Comparison of ENCODE assay signal across 20 mouse cellular contexts in the genomic region with DNA sequence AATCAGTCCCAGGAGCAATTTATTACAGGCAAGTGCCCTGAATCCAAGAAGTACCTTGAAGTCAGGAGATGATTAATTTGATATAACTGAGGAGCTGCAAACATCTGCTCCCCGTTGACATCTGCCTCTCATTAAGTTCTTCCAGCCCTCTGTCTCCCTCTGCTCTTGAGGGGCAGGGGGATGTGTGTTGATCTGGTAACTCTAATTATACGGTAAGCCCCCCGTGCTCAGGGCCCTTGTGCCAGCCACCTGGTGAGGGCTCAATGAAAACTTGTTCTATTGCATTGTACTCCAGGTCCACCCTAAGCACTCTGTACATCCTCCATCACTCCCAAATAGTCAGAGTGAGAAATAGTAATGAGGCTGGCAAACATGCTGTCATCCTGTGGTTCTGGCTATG.
DNase-seq lines count a peak whose midpoint lies in the region; ATAC-seq lines count a peak whose summit lies in the region.
"Had no signal": no experiment of that assay in that cellular context is flagged by ENCODE, and none has a peak within 500 bp of the region (broad histone marks: within the 10 kb centered on the region; RNA-seq: fewer than 3 reads in every experiment).

No protein-coding gene starts in this region.

- peak; percentile 36; the same call in 1 of the 2 replicates for ATAC-seq in forebrain, embryonic 13.5 days
- no peak for ATAC-seq in forebrain, embryonic 16.5 days
- ATAC-seq in midbrain, embryonic 14.5 days (ENCODE audit: low FRiP score, low TSS enrichment) = no peak
- no peak for ATAC-seq in limb, embryonic 11.5 days (ENCODE audit: insufficient number of reproducible peaks, low FRiP score, low TSS enrichment, low read depth)
- ATAC-seq: CD4-positive, CD25-positive, alpha-beta regulatory T cell, adult 4 months; liver, postnatal 0 days; lung, postnatal 0 days had no signal

- no peaks in the 10 kb centered on the region for H3K36me3 ChIP-seq in forebrain, embryonic 13.5 days (ENCODE audit: poor library complexity, severe bottlenecking)
- H3K36me3 ChIP-seq in forebrain, embryonic 16.5 days (ENCODE audit: control insufficient read depth, insufficient read depth) = no peaks in the 10 kb centered on the region
- H3K36me3 ChIP-seq in midbrain, embryonic 14.5 days (ENCODE audit: control insufficient read depth, insufficient read depth, low read length) = no peaks in the 10 kb centered on the region
- H3K36me3 ChIP-seq in midbrain, embryonic 10.5 days = no peaks in the 10 kb centered on the region
- no peaks in the 10 kb centered on the region for H3K36me3 ChIP-seq in limb, embryonic 11.5 days (ENCODE audit: control insufficient read depth, insufficient read depth, low read length)
- H3K36me3 ChIP-seq: embryonic facial prominence, embryonic 12.5 days; heart, embryonic 15.5 days; limb, embryonic 12.5 days had no signal

- peaks cover 10% of the 10 kb centered on the region for H3K4me1 ChIP-seq in forebrain, embryonic 13.5 days
- H3K4me1 ChIP-seq in forebrain, embryonic 16.5 days (replicated peaks; ENCODE audit: control insufficient read depth, insufficient read depth, low read length) = peaks cover 5% of the 10 kb centered on the region; the same call in 1 of the 2 replicates
- no peaks in the 10 kb centered on the region for H3K4me1 ChIP-seq in midbrain, embryonic 14.5 days (ENCODE audit: control insufficient read depth, insufficient read depth, low read length)
- no peaks in the 10 kb centered on the region for H3K4me1 ChIP-seq in midbrain, embryonic 10.5 days
- no peaks in the 10 kb centered on the region for H3K4me1 ChIP-seq in limb, embryonic 11.5 days (ENCODE audit: control insufficient read depth, insufficient read depth, low read length)
- H3K4me1 ChIP-seq: heart, embryonic 15.5 days had no signal

- H3K9ac ChIP-seq in forebrain, embryonic 13.5 days = no peak overlapping the region
- H3K9ac ChIP-seq in forebrain, embryonic 16.5 days (replicated peaks; ENCODE audit: low read depth, low read length) = no peak overlapping the region
- no peak overlapping the region for H3K9ac ChIP-seq in midbrain, embryonic 14.5 days (replicated peaks; ENCODE audit: low read length)
- H3K9ac ChIP-seq in limb, embryonic 11.5 days (ENCODE audit: low read length) = no peak overlapping the region
- H3K9ac ChIP-seq: embryonic facial prominence, embryonic 12.5 days; heart, embryonic 15.5 days; limb, embryonic 12.5 days; liver, postnatal 0 days had no signal

- no peaks in the 10 kb centered on the region for H3K27me3 ChIP-seq in forebrain, embryonic 13.5 days
- no peaks in the 10 kb centered on the region for H3K27me3 ChIP-seq in forebrain, embryonic 16.5 days (replicated peaks; ENCODE audit: control insufficient read depth, insufficient read depth, low read length)
- no peaks in the 10 kb centered on the region for H3K27me3 ChIP-seq in midbrain, embryonic 14.5 days (ENCODE audit: control insufficient read depth, insufficient read depth, low read length)
- H3K27me3 ChIP-seq in midbrain, embryonic 10.5 days (ENCODE audit: low read depth, poor library complexity, severe bottlenecking) = no peaks in the 10 kb centered on the region
- no peaks in the 10 kb centered on the region for H3K27me3 ChIP-seq in limb, embryonic 11.5 days (ENCODE audit: control insufficient read depth, insufficient read depth, low read length)
- H3K27me3 ChIP-seq: embryonic facial prominence, embryonic 12.5 days; heart, embryonic 15.5 days; limb, embryonic 12.5 days had no signal

- no peaks in the 10 kb centered on the region for H3K9me3 ChIP-seq in forebrain, embryonic 13.5 days (replicated peaks)
- no peaks in the 10 kb centered on the region for H3K9me3 ChIP-seq in forebrain, embryonic 16.5 days (ENCODE audit: control insufficient read depth, low read length)
- no peaks in the 10 kb centered on the region for H3K9me3 ChIP-seq in midbrain, embryonic 14.5 days (ENCODE audit: control insufficient read depth, low read length)
- no peaks in the 10 kb centered on the region for H3K9me3 ChIP-seq in midbrain, embryonic 10.5 days (replicated peaks)
- H3K9me3 ChIP-seq in limb, embryonic 11.5 days (ENCODE audit: control insufficient read depth, low read length) = no peaks in the 10 kb centered on the region
- H3K9me3 ChIP-seq: embryonic facial prominence, embryonic 12.5 days; heart, embryonic 15.5 days; limb, embryonic 12.5 days had no signal

- no peak overlapping the region for H3K4me3 ChIP-seq in forebrain, embryonic 13.5 days
- no peak overlapping the region for H3K4me3 ChIP-seq in forebrain, embryonic 16.5 days (replicated peaks; ENCODE audit: low read length)
- no peak overlapping the region for H3K4me3 ChIP-seq in midbrain, embryonic 14.5 days (replicated peaks; ENCODE audit: low read depth, low read length)
- H3K4me3 ChIP-seq in midbrain, embryonic 10.5 days = no peak overlapping the region
- no peak overlapping the region for H3K4me3 ChIP-seq in limb, embryonic 11.5 days (ENCODE audit: low read depth, low read length)
- H3K4me3 ChIP-seq: embryonic facial prominence, embryonic 12.5 days; heart, embryonic 15.5 days; limb, embryonic 12.5 days had no signal

- WGBS in forebrain, embryonic 13.5 days = 26% methylated on average over 3 of the region's 3 CpGs
- 29% methylated on average over 3 of the region's 3 CpGs for WGBS in forebrain, embryonic 16.5 days
- 34% methylated on average over 3 of the region's 3 CpGs for WGBS in midbrain, embryonic 14.5 days
- 64% methylated on average over 3 of the region's 3 CpGs for WGBS in midbrain, embryonic 10.5 days
- 16% methylated on average over 3 of the region's 3 CpGs for WGBS in limb, embryonic 11.5 days

- H3K27ac ChIP-seq in forebrain, embryonic 13.5 days = no peak overlapping the region
- no peak overlapping the region for H3K27ac ChIP-seq in forebrain, embryonic 16.5 days (ENCODE audit: low read length)
- H3K27ac ChIP-seq in midbrain, embryonic 14.5 days (replicated peaks; ENCODE audit: low read depth, low read length) = no peak overlapping the region
- H3K27ac ChIP-seq in midbrain, embryonic 10.5 days (replicated peaks) = no peak overlapping the region
- no peak overlapping the region for H3K27ac ChIP-seq in limb, embryonic 11.5 days (replicated peaks; ENCODE audit: low read depth, low read length)
- H3K27ac ChIP-seq: embryonic facial prominence, embryonic 12.5 days; heart, embryonic 15.5 days; limb, embryonic 12.5 days had no signal

- peak; percentile 15 for DNase-seq in midbrain, embryonic 14.5 days
- no peak for DNase-seq in midbrain, embryonic 10.5 days (ENCODE audit: low spot score)
- DNase-seq in embryo, embryonic 9.5 days (ENCODE audit: extremely low spot score) = peak; percentile 7
- peak; percentile 27 for DNase-seq in limb, embryonic 11.5 days (ENCODE audit: low spot score)
- no peak for DNase-seq in lung, postnatal 4 days
- no peak for DNase-seq in cerebellum, postnatal 25 days
- DNase-seq: adrenal gland, postnatal 25 days; cerebellum, adult 9-11 months; heart, postnatal 4 days; kidney, adult 18-20 months; kidney, postnatal 10 days; liver, postnatal 0 days had no signal

- H3K4me2 ChIP-seq in forebrain, embryonic 13.5 days = no peak overlapping the region
- H3K4me2 ChIP-seq in forebrain, embryonic 16.5 days (ENCODE audit: low read length) = no peak overlapping the region
- no peak overlapping the region for H3K4me2 ChIP-seq in midbrain, embryonic 14.5 days (ENCODE audit: low read length)
- no peak overlapping the region for H3K4me2 ChIP-seq in limb, embryonic 11.5 days (ENCODE audit: low read depth, severe bottlenecking)
- H3K4me2 ChIP-seq: embryonic facial prominence, embryonic 12.5 days; heart, embryonic 15.5 days; limb, embryonic 12.5 days; liver, embryonic 11.5 days had no signal

Comparison
In these comparisons a context has a peak if more than half of its experiments do, and no peak if none do; other contexts are left out.
1. DNase-seq: peak in midbrain, embryonic 14.5 days (single experiment), embryo, embryonic 9.5 days (single experiment) and limb, embryonic 11.5 days (single experiment); none in midbrain, embryonic 10.5 days (single experiment), lung, postnatal 4 days (0 of 2) and cerebellum, postnatal 25 days (0 of 2).